Mouse (Mus musculus): Measurements from ENCODE around the gene Irf2. TPM values are rescaled to one million over a fixed set of nuclear protein-coding genes. Genes with fewer than 3 reads are reported as not detected.

Gene Irf2
- polyA plus RNA-seq, 1 experiment from 2014 or later, result 23.2 TPM

DNA sequence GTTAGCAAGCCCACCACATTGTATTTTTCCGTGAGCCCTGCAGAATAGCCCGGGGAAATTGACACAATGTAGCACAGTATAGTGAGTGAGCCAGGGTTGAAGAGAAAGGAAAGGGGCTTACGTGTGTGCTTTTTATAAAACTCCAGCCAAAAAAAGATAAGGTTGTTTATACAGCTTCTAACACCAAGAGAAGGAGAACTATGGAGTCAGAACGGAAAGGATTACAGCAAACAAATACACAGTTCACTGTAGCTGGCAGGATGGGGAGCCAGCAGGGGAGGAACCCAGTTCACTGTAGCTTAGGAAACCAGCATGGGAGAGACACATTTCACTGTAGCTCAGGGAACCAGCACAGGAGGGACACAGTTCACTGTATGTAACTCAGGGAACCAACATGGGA, 149.0 kb downstream of the Irf2 start:
- Histone ChIP-seq H3K27me3 (ENCODE audit: control insufficient read depth, insufficient read depth, low read length) (no peaks in the 10 kb centered on the region), H3K27ac (ENCODE audit: low read length) (peak overlapping the region; percentile 63; the same call in 1 of the 2 replicates), H3K9me3 (ENCODE audit: control insufficient read depth, low read depth, low read length) (no peaks in the 10 kb centered on the region), H3K9ac (replicated peaks; ENCODE audit: low read depth, low read length) (no peak overlapping the region), H3K36me3 (ENCODE audit: control insufficient read depth, insufficient read depth, low read length) (no peaks in the 10 kb centered on the region), H3K4me1 (ENCODE audit: control insufficient read depth, insufficient read depth, low read length) (peaks cover 35% of the 10 kb centered on the region; the same call in 1 of the 2 replicates), H3K4me2 (replicated peaks; ENCODE audit: low read depth, low read length) (no peak overlapping the region), H3K4me3 (ENCODE audit: low read depth, low read length) (no peak overlapping the region)
- 36% methylated on average over 4 of the region's 4 CpGs for WGBS
- peak; percentile 47 for ATAC-seq (ENCODE audit: insufficient number of reproducible peaks, insufficient read depth, low FRiP score, low read depth)

DNA sequence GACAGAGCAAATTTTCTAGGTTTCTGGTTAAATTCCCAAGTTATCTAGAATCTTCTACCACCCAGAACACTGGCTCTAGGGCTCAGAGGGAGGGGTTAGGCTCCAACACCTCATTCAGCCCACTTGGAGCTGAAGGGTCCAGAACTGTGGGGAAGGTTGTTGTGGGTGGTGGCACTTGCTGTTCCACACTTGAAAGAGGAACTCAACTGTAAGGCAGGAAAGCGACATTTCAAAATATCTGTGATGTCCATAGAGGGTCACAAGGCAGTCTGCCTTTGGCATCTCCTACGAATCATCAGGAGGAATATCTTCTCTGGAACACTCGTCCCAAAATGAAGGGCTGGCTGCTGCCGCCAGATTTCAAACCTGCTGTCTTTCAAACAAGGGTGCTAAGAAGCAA, 150.7 kb downstream of the Irf2 start:
- Histone ChIP-seq H3K27me3 (ENCODE audit: control insufficient read depth, insufficient read depth, low read length) (no peaks in the 10 kb centered on the region), H3K4me3 (ENCODE audit: low read depth, low read length) (no peak overlapping the region), H3K9me3 (ENCODE audit: control insufficient read depth, low read depth, low read length) (no peaks in the 10 kb centered on the region), H3K27ac (ENCODE audit: low read length) (peak overlapping the region; percentile 21; the same call in 1 of the 2 replicates), H3K4me1 (ENCODE audit: control insufficient read depth, insufficient read depth, low read length) (peaks cover 36% of the 10 kb centered on the region; the same call in 1 of the 2 replicates), H3K36me3 (ENCODE audit: control insufficient read depth, insufficient read depth, low read length) (no peaks in the 10 kb centered on the region), H3K9ac (replicated peaks; ENCODE audit: low read depth, low read length) (no peak overlapping the region), H3K4me2 (replicated peaks; ENCODE audit: low read depth, low read length) (no peak overlapping the region)
- ATAC-seq (ENCODE audit: insufficient number of reproducible peaks, insufficient read depth, low FRiP score, low read depth), result no peak
- 78% methylated on average over 4 of the region's 4 CpGs for WGBS

DNA sequence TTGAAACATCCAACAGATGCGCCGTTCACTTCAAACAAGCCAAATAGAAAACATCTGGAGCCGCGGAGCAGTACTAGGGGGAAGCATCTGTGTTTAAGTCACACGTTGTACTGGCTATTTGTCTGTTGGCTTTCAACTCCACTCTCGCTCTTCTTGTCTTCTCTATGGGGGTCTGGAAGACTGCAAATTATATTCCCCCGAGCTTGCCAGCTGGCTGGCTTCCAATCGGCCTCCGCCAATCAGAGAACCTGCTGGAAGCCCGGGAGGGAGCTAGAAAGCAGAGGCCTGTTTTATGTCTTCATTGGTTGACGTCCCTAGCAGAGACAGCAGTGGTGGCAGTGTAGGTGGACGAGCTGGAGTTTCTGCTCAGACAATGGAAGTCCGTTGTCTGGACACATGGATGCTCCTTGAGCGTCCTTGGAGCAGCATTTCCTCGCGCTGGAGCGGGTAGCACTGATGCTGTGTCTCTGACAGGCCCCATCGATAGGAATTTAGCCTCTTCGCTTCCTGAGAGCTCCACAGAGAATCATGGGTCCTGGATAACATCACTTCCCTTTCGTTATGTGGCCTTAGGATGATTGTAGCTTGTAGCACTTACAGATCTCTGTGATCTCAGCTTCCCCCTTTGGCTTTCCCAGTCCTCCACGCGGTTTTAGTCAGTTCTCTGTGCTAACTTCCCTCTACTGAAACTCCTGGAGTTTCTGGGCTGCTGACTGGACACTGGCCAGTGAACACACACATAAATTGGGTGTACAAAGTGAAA, 153.2 kb downstream of the Irf2 start:
- ATAC-seq (ENCODE audit: insufficient number of reproducible peaks, insufficient read depth, low FRiP score, low read depth), result peak; percentile 83

DNA sequence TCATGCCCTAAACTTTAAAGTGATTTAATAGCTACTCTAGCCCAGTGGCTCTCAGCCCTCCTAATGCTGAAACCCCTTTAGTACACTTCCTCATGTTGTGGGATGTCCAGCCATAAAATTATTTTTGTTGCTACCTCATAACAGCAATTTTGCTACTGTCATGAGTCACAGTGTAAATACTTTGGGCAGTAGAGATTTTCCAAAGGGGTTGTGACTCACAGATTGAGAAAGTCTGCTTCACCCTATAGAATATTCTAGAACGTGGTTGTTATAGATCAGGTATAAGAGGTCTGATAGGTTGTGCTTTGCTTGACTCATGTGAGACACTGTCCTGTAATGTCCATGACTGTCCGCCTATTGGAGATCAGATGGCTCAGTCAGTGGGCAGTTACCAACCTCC, 154.9 kb downstream of the Irf2 start:
- WGBS, result 92% methylated on average over 2 of the region's 2 CpGs
- Histone ChIP-seq H3K27me3 (ENCODE audit: control insufficient read depth, insufficient read depth, low read length) (no peaks in the 10 kb centered on the region), H3K4me1 (ENCODE audit: control insufficient read depth, insufficient read depth, low read length) (peaks cover 20% of the 10 kb centered on the region; the same call in 1 of the 2 replicates), H3K36me3 (ENCODE audit: control insufficient read depth, insufficient read depth, low read length) (no peaks in the 10 kb centered on the region), H3K27ac (ENCODE audit: low read length) (no peak overlapping the region), H3K4me2 (replicated peaks; ENCODE audit: low read depth, low read length) (no peak overlapping the region), H3K9me3 (ENCODE audit: control insufficient read depth, low read depth, low read length) (no peaks in the 10 kb centered on the region), H3K9ac (replicated peaks; ENCODE audit: low read depth, low read length) (no peak overlapping the region), H3K4me3 (ENCODE audit: low read depth, low read length) (no peak overlapping the region)
- no peak for ATAC-seq (ENCODE audit: insufficient number of reproducible peaks, insufficient read depth, low FRiP score, low read depth)

More for the DNA sequence above, 153.2 kb downstream of the Irf2 start:
- H3K27me3 ChIP-seq (ENCODE audit: control insufficient read depth, insufficient read depth, low read length), result no peaks in the 10 kb centered on the region
- peaks cover 36% of the 10 kb centered on the region; the same call in 1 of the 2 replicates for H3K4me1 ChIP-seq (ENCODE audit: control insufficient read depth, insufficient read depth, low read length)
- 40% methylated on average over 22 of the region's 22 CpGs for WGBS
- no peak overlapping the region; the same call in 1 of the 2 replicates for H3K4me3 ChIP-seq (ENCODE audit: low read depth, low read length)
- H3K9me3 ChIP-seq (ENCODE audit: control insufficient read depth, low read depth, low read length), result no peaks in the 10 kb centered on the region
- peak overlapping the region; percentile 8 for H3K4me2 ChIP-seq (replicated peaks; ENCODE audit: low read depth, low read length)
- no peak overlapping the region for H3K9ac ChIP-seq (replicated peaks; ENCODE audit: low read depth, low read length)
- H3K27ac ChIP-seq (ENCODE audit: low read length), result peak overlapping the region; percentile 93
- no peaks in the 10 kb centered on the region for H3K36me3 ChIP-seq (ENCODE audit: control insufficient read depth, insufficient read depth, low read length)

DNA sequence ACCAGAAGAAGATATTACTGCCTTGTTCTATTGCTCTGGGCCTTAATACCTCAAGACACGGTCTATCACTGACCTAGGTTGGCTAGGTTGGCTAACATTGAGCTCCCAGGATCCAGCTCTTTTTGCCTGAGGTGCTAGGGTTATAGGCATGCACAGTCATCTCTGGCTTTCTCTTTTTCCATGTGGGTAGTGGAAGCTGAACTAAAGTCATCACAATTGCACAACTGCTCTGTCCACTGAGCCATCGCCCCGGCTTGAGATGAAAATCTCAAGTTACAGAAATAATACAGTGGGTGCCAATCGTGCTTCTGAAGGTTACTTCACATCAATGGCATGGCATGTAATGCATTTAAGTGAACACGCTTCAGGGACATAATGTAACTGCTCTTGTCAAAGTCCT, 156.5 kb downstream of the Irf2 start:
- no peak overlapping the region for H3K9ac ChIP-seq (replicated peaks; ENCODE audit: low read depth, low read length)
- no peak for ATAC-seq (ENCODE audit: insufficient number of reproducible peaks, insufficient read depth, low FRiP score, low read depth)
- H3K4me1 ChIP-seq (ENCODE audit: control insufficient read depth, insufficient read depth, low read length), result peaks cover 17% of the 10 kb centered on the region; the same call in 1 of the 2 replicates
- no peaks in the 10 kb centered on the region for H3K27me3 ChIP-seq (ENCODE audit: control insufficient read depth, insufficient read depth, low read length)
- WGBS, result 94% methylated on average over 5 of the region's 5 CpGs
- no peaks in the 10 kb centered on the region for H3K9me3 ChIP-seq (ENCODE audit: control insufficient read depth, low read depth, low read length)
- H3K27ac ChIP-seq (ENCODE audit: low read length), result no peak overlapping the region
- no peak overlapping the region for H3K4me2 ChIP-seq (replicated peaks; ENCODE audit: low read depth, low read length)
- no peaks in the 10 kb centered on the region for H3K36me3 ChIP-seq (ENCODE audit: control insufficient read depth, insufficient read depth, low read length)
- no peak overlapping the region for H3K4me3 ChIP-seq (ENCODE audit: low read depth, low read length)

DNA sequence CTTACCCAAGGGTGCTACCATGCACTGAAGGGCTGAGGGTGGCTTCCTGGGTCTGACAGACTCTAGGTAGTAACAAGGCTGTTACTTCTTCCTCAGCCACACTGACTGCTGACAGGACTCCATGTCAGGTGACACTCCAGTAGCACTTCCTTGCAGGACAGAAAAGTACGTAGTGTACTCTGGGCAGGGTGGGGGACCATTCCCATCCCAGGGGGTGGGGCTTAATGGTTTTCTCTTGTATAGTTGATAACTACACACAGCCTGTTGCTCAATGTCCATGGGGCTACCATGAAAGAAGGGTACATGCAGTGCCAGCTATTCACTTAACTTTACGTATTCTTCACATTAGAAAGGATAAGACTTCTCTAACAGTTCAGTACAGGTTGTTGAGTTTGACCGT, 157.2 kb downstream of the Irf2 start:
- no peaks in the 10 kb centered on the region for H3K36me3 ChIP-seq (ENCODE audit: control insufficient read depth, insufficient read depth, low read length)
- no peak overlapping the region for H3K9ac ChIP-seq (replicated peaks; ENCODE audit: low read depth, low read length)
- peaks cover 14% of the 10 kb centered on the region; the same call in 1 of the 2 replicates for H3K4me1 ChIP-seq (ENCODE audit: control insufficient read depth, insufficient read depth, low read length)
- H3K27ac ChIP-seq (ENCODE audit: low read length), result no peak overlapping the region
- no peak overlapping the region for H3K4me3 ChIP-seq (ENCODE audit: low read depth, low read length)
- no peak for ATAC-seq (ENCODE audit: insufficient number of reproducible peaks, insufficient read depth, low FRiP score, low read depth)
- H3K9me3 ChIP-seq (ENCODE audit: control insufficient read depth, low read depth, low read length), result no peaks in the 10 kb centered on the region
- H3K27me3 ChIP-seq (ENCODE audit: control insufficient read depth, insufficient read depth, low read length), result no peaks in the 10 kb centered on the region
- WGBS, result 92% methylated on average over 3 of the region's 3 CpGs
- H3K4me2 ChIP-seq (replicated peaks; ENCODE audit: low read depth, low read length), result no peak overlapping the region

Other genes starting within 250 kb of the Irf2 start
- gene Cenpu, start 187.7 kb upstream of the Irf2 start, polyA plus RNA-seq (2014; fragmentation: Nextera tagmentation; extraction: Ambion mirVana), result 14.4 and 15.3 TPM in 2 replicates
- gene Primpol, start 122.5 kb upstream of the Irf2 start, polyA plus RNA-seq (2014; fragmentation: Nextera tagmentation; extraction: Ambion mirVana), result 15.5 and 15.8 TPM in 2 replicates
- 53.9 and 56.0 TPM in 2 replicates for gene Casp3, start 122.4 kb upstream of the Irf2 start, polyA plus RNA-seq (2014; fragmentation: Nextera tagmentation; extraction: Ambion mirVana)
- gene Enpp6, start 247.2 kb downstream of the Irf2 start, polyA plus RNA-seq (2014; fragmentation: Nextera tagmentation; extraction: Ambion mirVana), result 0.30 and 0.86 TPM in 2 replicates

Data from stomach, embryonic 14.5 days (tissue).